Mouse (Mus musculus): ENCODE data around the gene Auh. TPM values are rescaled to one million over a fixed set of nuclear protein-coding genes. Genes with fewer than 3 reads are reported as not detected.

Gene Auh
- polyA plus RNA-seq, 1 experiment from 2014 or later, result 42.0 TPM

GRCm38 (mm10) chr13:52953779-52954553 is 24.5 kb upstream of the Auh start:
- 87% methylated on average over 6 of the region's 6 CpGs for WGBS
- no peak for ATAC-seq (ENCODE audit: low FRiP score, low read depth)
- no peaks in the 10 kb centered on the region for H3K36me3 ChIP-seq

GRCm38 (mm10) chr13:52949211-52949610 is 19.7 kb upstream of the Auh start:
- Histone ChIP-seq H3K9me3 (peaks cover 4% of the 10 kb centered on the region; the same call in 1 of the 2 replicates), H3K36me3 (no peaks in the 10 kb centered on the region), H3K9ac (no peak overlapping the region), H3K27ac (no peak overlapping the region), H3K4me1 (no peaks in the 10 kb centered on the region), H3K4me2 (replicated peaks) (no peak overlapping the region), H3K4me3 (no peak overlapping the region), H3K27me3 (no peaks in the 10 kb centered on the region)
- no peak for ATAC-seq (ENCODE audit: low FRiP score, low read depth)
- WGBS, result 58% methylated on average over 3 of the region's 3 CpGs

More at GRCm38 (mm10) chr13:52953779-52954553, 24.5 kb upstream of the Auh start:
- Histone ChIP-seq H3K27ac (no peak overlapping the region), H3K9me3 (no peaks in the 10 kb centered on the region), H3K4me1 (no peaks in the 10 kb centered on the region), H3K4me3 (no peak overlapping the region), H3K27me3 (no peaks in the 10 kb centered on the region), H3K9ac (no peak overlapping the region), H3K4me2 (replicated peaks) (no peak overlapping the region)

- Histone ChIP-seq H3K9me3 (peaks cover 4% of the 10 kb centered on the region; the same call in 1 of the 2 replicates), H3K4me1 (no peaks in the 10 kb centered on the region), H3K36me3 (no peaks in the 10 kb centered on the region), H3K4me3 (no peak overlapping the region), H3K9ac (no peak overlapping the region), H3K27me3 (no peaks in the 10 kb centered on the region), H3K4me2 (replicated peaks) (no peak overlapping the region), H3K27ac (no peak overlapping the region)
- no peak for ATAC-seq (ENCODE audit: low FRiP score, low read depth)
- WGBS, result 74% methylated on average over 4 of the region's 4 CpGs
These were observed 18.1 kb upstream of the Auh start for GRCm38 (mm10) chr13:52947545-52947944.

- Histone ChIP-seq H3K36me3 (no peaks in the 10 kb centered on the region), H3K4me3 (no peak overlapping the region), H3K9me3 (peaks cover 4% of the 10 kb centered on the region; the same call in 1 of the 2 replicates), H3K27me3 (no peaks in the 10 kb centered on the region), H3K9ac (no peak overlapping the region), H3K27ac (no peak overlapping the region), H3K4me1 (no peaks in the 10 kb centered on the region), H3K4me2 (replicated peaks) (no peak overlapping the region)
- 79% methylated on average over 9 of the region's 9 CpGs for WGBS
- ATAC-seq (ENCODE audit: low FRiP score, low read depth), result no peak
These were observed 16.3 kb upstream of the Auh start for GRCm38 (mm10) chr13:52945769-52946168.

- H3K4me2 ChIP-seq (replicated peaks), result no peak overlapping the region
- H3K27ac ChIP-seq, result no peak overlapping the region
- H3K27me3 ChIP-seq, result no peaks in the 10 kb centered on the region
- H3K4me1 ChIP-seq, result no peaks in the 10 kb centered on the region
- H3K9ac ChIP-seq, result no peak overlapping the region
- H3K9me3 ChIP-seq, result peaks cover 4% of the 10 kb centered on the region; the same call in 1 of the 2 replicates
- 69% methylated on average over 4 of the region's 4 CpGs for WGBS
- ATAC-seq (ENCODE audit: low FRiP score, low read depth), result no peak
- H3K4me3 ChIP-seq, result no peak overlapping the region
- H3K36me3 ChIP-seq, result no peaks in the 10 kb centered on the region
These were observed 14.6 kb upstream of the Auh start for GRCm38 (mm10) chr13:52944116-52944515.

GRCm38 (mm10) chr13:52942876-52943388 is 13.5 kb upstream of the Auh start:
- Histone ChIP-seq H3K4me2 (replicated peaks) (no peak overlapping the region), H3K9me3 (peaks cover 3% of the 10 kb centered on the region; the same call in 1 of the 2 replicates), H3K4me1 (no peaks in the 10 kb centered on the region), H3K36me3 (no peaks in the 10 kb centered on the region), H3K27me3 (no peaks in the 10 kb centered on the region), H3K9ac (no peak overlapping the region), H3K4me3 (no peak overlapping the region), H3K27ac (no peak overlapping the region)
- no peak for ATAC-seq (ENCODE audit: low FRiP score, low read depth)
- WGBS, result 76% methylated on average over 1 of the region's 1 CpGs

- no peaks in the 10 kb centered on the region for H3K27me3 ChIP-seq
- no peak overlapping the region for H3K4me3 ChIP-seq
- no peaks in the 10 kb centered on the region for H3K4me1 ChIP-seq
- WGBS, result 79% methylated on average over 7 of the region's 7 CpGs
- no peaks in the 10 kb centered on the region for H3K9me3 ChIP-seq
- no peak for ATAC-seq (ENCODE audit: low FRiP score, low read depth)
- no peak overlapping the region for H3K9ac ChIP-seq
- H3K36me3 ChIP-seq, result no peaks in the 10 kb centered on the region
- no peak overlapping the region for H3K27ac ChIP-seq
- no peak overlapping the region for H3K4me2 ChIP-seq (replicated peaks)
These were observed 11.5 kb upstream of the Auh start for GRCm38 (mm10) chr13:52940956-52941355.

- 57% methylated on average over 10 of the region's 10 CpGs for WGBS
- Histone ChIP-seq H3K9ac (no peak overlapping the region), H3K27ac (no peak overlapping the region)
These were observed 1.1 kb upstream of the Auh start for GRCm38 (mm10) chr13:52930582-52930981.

GRCm38 (mm10) chr13:52928392-52928791 is 1.1 kb downstream of the Auh start:
- Histone ChIP-seq H3K4me2 (replicated peaks) (peak overlapping the region; percentile 80), H3K4me3 (peak overlapping the region; percentile 87), H3K27me3 (no peaks in the 10 kb centered on the region), H3K9me3 (no peaks in the 10 kb centered on the region), H3K9ac (peak overlapping the region; percentile 86), H3K27ac (no peak overlapping the region), H3K4me1 (peaks cover 21% of the 10 kb centered on the region), H3K36me3 (no peaks in the 10 kb centered on the region)
- 66% methylated on average over 9 of the region's 9 CpGs for WGBS
- ATAC-seq (ENCODE audit: low FRiP score, low read depth), result no peak

More at GRCm38 (mm10) chr13:52930582-52930981, 1.1 kb upstream of the Auh start:
- Histone ChIP-seq H3K27me3 (no peaks in the 10 kb centered on the region), H3K4me1 (peaks cover 21% of the 10 kb centered on the region), H3K36me3 (no peaks in the 10 kb centered on the region), H3K9me3 (no peaks in the 10 kb centered on the region), H3K4me3 (no peak overlapping the region), H3K4me2 (replicated peaks) (no peak overlapping the region)
- no peak for ATAC-seq (ENCODE audit: low FRiP score, low read depth)

GRCm38 (mm10) chr13:52924457-52924856 is 5.0 kb downstream of the Auh start:
- Histone ChIP-seq H3K9me3 (no peaks in the 10 kb centered on the region), H3K36me3 (no peaks in the 10 kb centered on the region), H3K9ac (no peak overlapping the region), H3K4me3 (no peak overlapping the region), H3K4me2 (replicated peaks) (no peak overlapping the region), H3K27me3 (no peaks in the 10 kb centered on the region), H3K4me1 (peaks cover 21% of the 10 kb centered on the region), H3K27ac (no peak overlapping the region)
- ATAC-seq (ENCODE audit: low FRiP score, low read depth), result no peak
- WGBS, result 82% methylated on average over 5 of the region's 5 CpGs

GRCm38 (mm10) chr13:52921966-52922365 is 7.5 kb downstream of the Auh start:
- Histone ChIP-seq H3K9me3 (no peaks in the 10 kb centered on the region), H3K27me3 (no peaks in the 10 kb centered on the region), H3K4me1 (peaks cover 12% of the 10 kb centered on the region), H3K27ac (no peak overlapping the region), H3K9ac (no peak overlapping the region), H3K4me2 (replicated peaks) (no peak overlapping the region), H3K36me3 (0 out of 2 replicates have a peak, but pooled peaks cover 6% of the 10 kb centered on the region), H3K4me3 (no peak overlapping the region)
- 82% methylated on average over 8 of the region's 8 CpGs for WGBS
- no peak for ATAC-seq (ENCODE audit: low FRiP score, low read depth)

- ATAC-seq (ENCODE audit: low FRiP score, low read depth), result no peak
- Histone ChIP-seq H3K4me3 (no peak overlapping the region), H3K4me1 (peaks cover 13% of the 10 kb centered on the region), H3K27me3 (no peaks in the 10 kb centered on the region), H3K36me3 (0 out of 2 replicates have a peak, but pooled peaks cover 6% of the 10 kb centered on the region), H3K9ac (no peak overlapping the region), H3K27ac (no peak overlapping the region), H3K4me2 (replicated peaks) (no peak overlapping the region), H3K9me3 (no peaks in the 10 kb centered on the region)
- 87% methylated on average over 7 of the region's 7 CpGs for WGBS
These were observed 8.2 kb downstream of the Auh start for GRCm38 (mm10) chr13:52921065-52921825.
